Mouse (Mus musculus): ENCODE data around the gene Zfp142. TPM values are rescaled to one million over a fixed set of nuclear protein-coding genes. Genes with fewer than 3 reads are reported as not detected.

Zfp142 gene
- 4.9 and 5.1 TPM in 2 replicates for polyA plus RNA-seq (2015; fragmentation: Nextera tagmentation; extraction: Ambion mirVana)

- Histone ChIP-seq H3K27me3 (replicated peaks) (no peaks in the 10 kb centered on the region), H3K9ac (peak within 1 kb of the TSS; percentile 89), H3K36me3 (peaks cover 46% of the 10 kb centered on the region), H3K4me2 (peak within 1 kb of the TSS; percentile 92), H3K27ac (replicated peaks) (peak within 1 kb of the TSS; percentile 93), H3K4me3 (peak within 1 kb of the TSS; percentile 91), H3K9me3 (no peaks in the 10 kb centered on the region), H3K4me1 (peaks cover 37% of the 10 kb centered on the region)
- peak; percentile 95 for ATAC-seq (ENCODE audit: extremely low read depth, insufficient number of reproducible peaks, low FRiP score, low TSS enrichment)
- under 1% methylated on average over 48 of the region's 48 CpGs for WGBS
Measured at GRCm38 (mm10) chr1:74587773-74588445, at the start of gene Zfp142, which contains the start of gene Bcs1l. Gene Zfp142 (minus strand): TSS chr1:74588246. Gene Bcs1l (plus strand): TSS chr1:74588289.

- Histone ChIP-seq H3K4me3 (no peak overlapping the region), H3K36me3 (no peaks in the 10 kb centered on the region), H3K9ac (no peak overlapping the region), H3K27ac (replicated peaks) (no peak overlapping the region), H3K4me1 (no peaks in the 10 kb centered on the region), H3K27me3 (replicated peaks) (no peaks in the 10 kb centered on the region), H3K4me2 (no peak overlapping the region), H3K9me3 (no peaks in the 10 kb centered on the region)
- 77% methylated on average over 4 of the region's 4 CpGs for WGBS
- no peak for ATAC-seq (ENCODE audit: extremely low read depth, insufficient number of reproducible peaks, low FRiP score, low TSS enrichment)
Measured at GRCm38 (mm10) chr1:74632734-74633133, 44.7 kb upstream of the Zfp142 start.

GRCm38 (mm10) chr1:74628001-74628400 lies 40.0 kb upstream of the Zfp142 start:
- 53% methylated on average over 7 of the region's 7 CpGs for WGBS
- Histone ChIP-seq H3K4me3 (no peak overlapping the region), H3K9me3 (no peaks in the 10 kb centered on the region), H3K9ac (no peak overlapping the region), H3K27ac (replicated peaks) (no peak overlapping the region), H3K4me2 (no peak overlapping the region), H3K4me1 (peaks cover 7% of the 10 kb centered on the region; the same call in 1 of the 2 replicates), H3K36me3 (no peaks in the 10 kb centered on the region), H3K27me3 (replicated peaks) (no peaks in the 10 kb centered on the region)
- no peak for ATAC-seq (ENCODE audit: extremely low read depth, insufficient number of reproducible peaks, low FRiP score, low TSS enrichment)

GRCm38 (mm10) chr1:74626076-74626475 lies 38.0 kb upstream of the Zfp142 start:
- H3K9ac ChIP-seq = no peak overlapping the region
- H3K4me3 ChIP-seq = no peak overlapping the region
- H3K27me3 ChIP-seq (replicated peaks) = no peaks in the 10 kb centered on the region
- no peak overlapping the region for H3K27ac ChIP-seq (replicated peaks)
- H3K9me3 ChIP-seq = no peaks in the 10 kb centered on the region
- H3K4me2 ChIP-seq = no peak overlapping the region
- WGBS = 58% methylated on average over 4 of the region's 4 CpGs
- ATAC-seq (ENCODE audit: extremely low read depth, insufficient number of reproducible peaks, low FRiP score, low TSS enrichment) = 0 out of 2 replicates have a peak, but pooled peaks have one; percentile 25
- peaks cover 7% of the 10 kb centered on the region; the same call in 1 of the 2 replicates for H3K4me1 ChIP-seq
- H3K36me3 ChIP-seq = no peaks in the 10 kb centered on the region

GRCm38 (mm10) chr1:74624183-74624582 lies 36.1 kb upstream of the Zfp142 start:
- Histone ChIP-seq H3K27me3 (replicated peaks) (no peaks in the 10 kb centered on the region), H3K4me2 (no peak overlapping the region), H3K9ac (no peak overlapping the region), H3K4me3 (no peak overlapping the region), H3K4me1 (peaks cover 7% of the 10 kb centered on the region; the same call in 1 of the 2 replicates), H3K36me3 (no peaks in the 10 kb centered on the region), H3K9me3 (no peaks in the 10 kb centered on the region), H3K27ac (replicated peaks) (no peak overlapping the region)
- no peak for ATAC-seq (ENCODE audit: extremely low read depth, insufficient number of reproducible peaks, low FRiP score, low TSS enrichment)
- 92% methylated on average over 1 of the region's 1 CpGs for WGBS

GRCm38 (mm10) chr1:74601267-74601962 lies 13.4 kb upstream of the Zfp142 start, which contains the start of the genes Rnf25 and Stk36:
Gene Rnf25 (minus strand): TSS chr1:74601397.
Gene Stk36 (plus strand): TSS chr1:74601445.
- Histone ChIP-seq H3K36me3 (peaks cover 36% of the 10 kb centered on the region), H3K27ac (replicated peaks) (peak within 1 kb of the TSS; percentile 62)

GRCm38 (mm10) chr1:74600501-74601266 lies 12.6 kb upstream of the Zfp142 start:
- H3K4me2 ChIP-seq = peak overlapping the region; percentile 86
- WGBS = 7% methylated on average over 26 of the region's 26 CpGs
- H3K36me3 ChIP-seq = peaks cover 40% of the 10 kb centered on the region
- peak overlapping the region; percentile 62 for H3K27ac ChIP-seq (replicated peaks)
- H3K4me1 ChIP-seq = peaks cover 15% of the 10 kb centered on the region
- peak overlapping the region; percentile 93 for H3K4me3 ChIP-seq
- H3K27me3 ChIP-seq (replicated peaks) = no peaks in the 10 kb centered on the region
- H3K9ac ChIP-seq = peak overlapping the region; percentile 91
- no peak for ATAC-seq (ENCODE audit: extremely low read depth, insufficient number of reproducible peaks, low FRiP score, low TSS enrichment)
- H3K9me3 ChIP-seq = no peaks in the 10 kb centered on the region

More at GRCm38 (mm10) chr1:74601267-74601962, 13.4 kb upstream of the Zfp142 start, which contains the start of the genes Rnf25 and Stk36:
- peak within 1 kb of the TSS; percentile 91 for H3K9ac ChIP-seq
- H3K27me3 ChIP-seq (replicated peaks) = no peaks in the 10 kb centered on the region
- 10% methylated on average over 25 of the region's 25 CpGs for WGBS
- H3K4me2 ChIP-seq = peak within 1 kb of the TSS; percentile 86
- H3K4me1 ChIP-seq = peaks cover 15% of the 10 kb centered on the region
- ATAC-seq (ENCODE audit: extremely low read depth, insufficient number of reproducible peaks, low FRiP score, low TSS enrichment) = peak; percentile 56; the same call in 1 of the 2 replicates
- H3K4me3 ChIP-seq = peak within 1 kb of the TSS; percentile 93
- H3K9me3 ChIP-seq = no peaks in the 10 kb centered on the region

- H3K27ac ChIP-seq (replicated peaks) = no peak overlapping the region; the same call in 1 of the 2 replicates
- no peaks in the 10 kb centered on the region for H3K4me1 ChIP-seq
- ATAC-seq (ENCODE audit: extremely low read depth, insufficient number of reproducible peaks, low FRiP score, low TSS enrichment) = no peak
- H3K36me3 ChIP-seq = peaks cover 91% of the 10 kb centered on the region
- H3K4me2 ChIP-seq = no peak overlapping the region
- H3K9me3 ChIP-seq = no peaks in the 10 kb centered on the region
- H3K9ac ChIP-seq = no peak overlapping the region
- 72% methylated on average over 8 of the region's 8 CpGs for WGBS
- no peaks in the 10 kb centered on the region for H3K27me3 ChIP-seq (replicated peaks)
- no peak overlapping the region for H3K4me3 ChIP-seq
Measured at GRCm38 (mm10) chr1:74594434-74594833, 6.4 kb upstream of the Zfp142 start.

GRCm38 (mm10) chr1:74587233-74587772 lies 743 bp downstream of the Zfp142 start:
- no peak; the same call in 1 of the 2 replicates for ATAC-seq (ENCODE audit: extremely low read depth, insufficient number of reproducible peaks, low FRiP score, low TSS enrichment)
- WGBS = under 1% methylated on average over 24 of the region's 24 CpGs
- Histone ChIP-seq H3K4me1 (peaks cover 37% of the 10 kb centered on the region), H3K36me3 (peaks cover 49% of the 10 kb centered on the region), H3K27me3 (replicated peaks) (no peaks in the 10 kb centered on the region), H3K9me3 (no peaks in the 10 kb centered on the region), H3K4me3 (peak overlapping the region; percentile 91), H3K9ac (peak overlapping the region; percentile 88), H3K4me2 (peak overlapping the region; percentile 92), H3K27ac (replicated peaks) (peak overlapping the region; percentile 93)

- Histone ChIP-seq H3K9ac (peak overlapping the region; percentile 59), H3K4me2 (peak overlapping the region; percentile 35), H3K4me1 (peaks cover 37% of the 10 kb centered on the region), H3K36me3 (peaks cover 45% of the 10 kb centered on the region), H3K27me3 (replicated peaks) (no peaks in the 10 kb centered on the region), H3K9me3 (no peaks in the 10 kb centered on the region), H3K4me3 (no peak overlapping the region), H3K27ac (replicated peaks) (peak overlapping the region; percentile 66)
- ATAC-seq (ENCODE audit: extremely low read depth, insufficient number of reproducible peaks, low FRiP score, low TSS enrichment) = no peak
- WGBS = 75% methylated on average over 3 of the region's 3 CpGs
Measured at GRCm38 (mm10) chr1:74584616-74585398, 3.2 kb downstream of the Zfp142 start.

Data from heart, embryonic 13.5 days (tissue).